ENCODE assay signal across 12 mouse cellular contexts in genomic region chr6:54305777-54306176, GRCm38 (mm10).
"Had no signal": no experiment of that assay in that cellular context is flagged by ENCODE, and none has a peak within 500 bp of the region (broad histone marks: within the 10 kb centered on the region; RNA-seq: fewer than 3 reads in every experiment).

No protein-coding gene starts in this region.

- DNase-seq: retina, postnatal 1 day; right cerebral cortex, adult 18-20 months; right cerebral cortex, postnatal 14 days; right cerebral cortex, postnatal 25 days; right cerebral cortex, postnatal 4 days; spleen, adult 18-20 months; thymus, adult 18-20 months; thymus, adult 2 months; thymus, postnatal 14 days; thymus, postnatal 25 days; thymus, postnatal 36 days; thymus, postnatal 4 days had no signal
